Mouse (Mus musculus) stomach, embryonic 14.5 days (tissue): ENCODE results near the gene Vcp. TPM values are rescaled to one million over a fixed set of nuclear protein-coding genes. Genes with fewer than 3 reads are reported as not detected.
A peak's percentile ranks its signal among the peaks of the same experiment; 100 is the strongest.
"Not testable (repeated sequence)": the region's sequence is repeated elsewhere in the genome, so short reads cannot be mapped to it uniquely, and the experiment has no call there.

ENCODE experiments used
- ATAC-seq: fragments of 200-750 bp; cut with Nextera tagmentation; 2 replicates; pipeline ENCODE4 v1.8.0; 2017; ENCODE audit warnings: low read depth, moderate TSS enrichment; ENCODE audit not compliant: insufficient number of reproducible peaks, insufficient read depth, low FRiP score
- H3K27ac ChIP-seq: fragments of 300-500 bp; sonication (generic); 2 replicates; pipeline ENCODE4 v1.5.1; 2014; ENCODE audit warnings: mild to moderate bottlenecking, low read length, moderate library complexity, mixed read lengths
- H3K27me3 ChIP-seq: fragments of 300-500 bp; sonication (generic); 2 replicates; pipeline ENCODE4 v1.6.1; 2014; ENCODE audit warnings: low read length, control low read depth, mixed read lengths; ENCODE audit not compliant: control insufficient read depth, insufficient read depth
- H3K36me3 ChIP-seq: fragments of 300-500 bp; sonication (generic); 2 replicates; pipeline ENCODE4 v1.6.1; 2014; ENCODE audit warnings: mild to moderate bottlenecking, control low read depth, low read length, moderate library complexity, mixed read lengths; ENCODE audit not compliant: control insufficient read depth, insufficient read depth
- H3K4me1 ChIP-seq: fragments of 300-500 bp; sonication (generic); 2 replicates; pipeline ENCODE4 v1.6.1; 2014; ENCODE audit warnings: low read length, control low read depth, mixed read lengths; ENCODE audit not compliant: control insufficient read depth, insufficient read depth
- H3K4me2 ChIP-seq: fragments of 300-500 bp; sonication (generic); replicated peaks from 2 replicates; pipeline ENCODE4 v1.6.1; 2014; ENCODE audit warnings: low read depth, low read length, control low read depth
- H3K4me3 ChIP-seq: fragments of 300-500 bp; sonication (generic); 2 replicates; pipeline ENCODE4 v1.5.1; 2014; ENCODE audit warnings: low read depth, low read length, control low read depth
- H3K9ac ChIP-seq: fragments of 300-500 bp; sonication (generic); replicated peaks from 2 replicates; pipeline ENCODE4 v1.6.1; 2014; ENCODE audit warnings: low read depth, mild to moderate bottlenecking, control low read depth, low read length, moderate library complexity, mixed read lengths
- H3K9me3 ChIP-seq: fragments of 300-500 bp; sonication (generic); 2 replicates; pipeline ENCODE4 v1.6.1; 2016; ENCODE audit warnings: low read depth, low read length, control low read depth; ENCODE audit not compliant: control insufficient read depth
- WGBS: fragments of 180-500 bp; shearing (Covaris S2); extraction: QIAGEN DNeasy Blood & Tissue Kit; methylation state at CpG from one replicate; pipeline ENCODE4 v1.1.7; 2014; 5-methylcytosine and 5-hydroxymethylcytosine counted together
- polyA plus RNA-seq: library from polyadenylated mRNA; unstranded; fragments of >200 nt; fragmentation: Nextera tagmentation; extraction: Ambion mirVana; gene quantifications from 2 replicates; pipeline ENCODE4 v1.2.1, GENCODE M21; 2014

Gene Vcp
- 473 and 500 TPM in 2 replicates for polyA plus RNA-seq

GRCm38 (mm10) chr4:43000141-43000986 is at the start of gene Vcp:
Vcp (minus strand) TSS chr4:43000507.
- Histone ChIP-seq H3K27ac (peak within 1 kb of the TSS; percentile 99), H3K4me3 (peak within 1 kb of the TSS; percentile 91), H3K4me1 (peaks cover 13% of the 10 kb centered on the region; the same call in 1 of the 2 replicates), H3K4me2 (peak within 1 kb of the TSS; percentile 95), H3K9ac (peak within 1 kb of the TSS; percentile 93)
- not testable (repeated sequence) for H3K36me3 ChIP-seq, H3K9me3 ChIP-seq, H3K27me3 ChIP-seq
- peak; percentile 99 for ATAC-seq
- WGBS, result under 1% methylated on average over 48 of the region's 56 CpGs

DNA sequence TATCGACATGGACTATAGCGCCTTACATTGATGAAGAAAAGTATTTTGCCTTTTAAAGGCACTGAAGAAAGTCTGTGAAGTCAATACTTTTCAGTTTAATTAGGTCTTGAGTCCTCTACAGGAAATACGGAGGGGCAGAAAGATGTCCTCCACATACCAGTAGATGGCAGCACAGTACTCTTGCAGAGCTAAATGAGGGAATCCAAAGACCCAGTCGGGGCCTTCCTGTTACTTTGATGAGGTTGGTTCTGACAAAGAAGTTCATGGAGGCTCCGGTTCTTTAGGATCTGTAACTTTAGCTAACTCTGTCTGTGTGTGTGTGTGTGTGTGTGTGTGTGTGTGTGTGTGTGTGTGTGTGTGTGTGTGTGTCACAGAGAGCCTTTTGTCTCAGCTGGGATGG is 46.9 kb upstream of the Vcp start:
- H3K27me3 ChIP-seq, result no peaks in the 10 kb centered on the region
- 6% methylated on average over 5 of the region's 5 CpGs for WGBS
- no peaks in the 10 kb centered on the region for H3K36me3 ChIP-seq
- H3K4me2 ChIP-seq, result 0 out of 2 replicates have a peak overlapping the region, but pooled peaks have one; percentile 10
- no peak for ATAC-seq
- peaks cover 19% of the 10 kb centered on the region for H3K4me1 ChIP-seq
- no peak overlapping the region for H3K27ac ChIP-seq
- H3K9me3 ChIP-seq, result no peaks in the 10 kb centered on the region
- H3K9ac ChIP-seq, result no peak overlapping the region
- no peak overlapping the region for H3K4me3 ChIP-seq

DNA sequence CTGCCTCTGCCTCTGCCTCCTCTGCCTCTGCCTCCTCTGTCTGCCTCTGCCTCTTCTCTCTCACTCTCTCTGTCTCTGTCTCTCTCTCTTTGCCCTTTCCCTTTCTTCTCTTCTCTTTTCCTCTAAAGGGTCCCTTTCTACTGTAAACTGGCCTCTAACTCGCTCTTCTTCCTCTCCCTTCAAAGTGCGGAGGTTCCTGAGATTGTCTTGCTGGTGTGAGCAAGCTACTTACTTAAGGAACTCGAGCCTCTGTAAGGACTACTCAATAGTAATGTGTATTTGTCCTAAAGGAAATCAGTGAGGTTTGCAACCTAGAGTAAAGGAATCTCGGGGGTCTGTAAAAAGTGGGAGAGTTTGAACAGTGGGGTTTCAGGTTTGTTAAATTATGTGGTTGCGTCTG is 46.3 kb upstream of the Vcp start:
- no peak overlapping the region for H3K27ac ChIP-seq
- WGBS, result 51% methylated on average over 5 of the region's 5 CpGs

DNA sequence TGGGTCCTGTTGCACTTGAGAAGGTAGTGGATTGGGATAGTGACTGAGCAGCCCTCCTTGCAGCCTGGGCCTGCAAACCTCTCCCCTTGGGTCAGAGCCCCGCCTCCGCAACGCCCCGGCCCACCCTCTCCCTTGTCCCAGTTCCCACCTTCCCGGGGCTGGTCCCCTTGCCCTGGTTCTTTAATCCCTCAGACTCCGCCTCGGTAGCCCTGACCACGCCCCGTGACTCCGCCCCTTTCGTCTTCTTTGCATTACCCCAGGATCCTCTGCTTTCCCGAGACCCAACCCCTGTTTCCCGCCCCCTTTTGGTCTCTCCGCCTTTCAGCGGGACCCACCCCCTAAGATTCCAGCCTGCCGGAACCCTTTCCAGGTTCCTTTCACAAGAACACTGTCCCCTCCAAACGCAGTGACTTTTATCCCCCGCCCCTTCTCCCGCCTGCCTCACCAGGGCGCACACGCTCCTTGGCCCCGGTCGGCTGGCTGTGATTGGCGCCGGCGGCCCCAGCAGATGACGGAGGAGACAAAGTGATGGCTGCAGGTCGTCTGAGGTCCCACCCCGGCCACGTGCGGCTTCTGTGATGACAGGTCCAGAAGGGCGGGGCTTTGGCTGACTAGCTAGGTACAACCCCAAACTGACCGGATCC is 45.5 kb upstream of the Vcp start, which contains the start of gene Fam214b:
Gene Fam214b (minus strand): TSS at position 562 of the 644 bp plus-strand sequence.
- Histone ChIP-seq H3K27ac (peak within 1 kb of the TSS; percentile 52; the same call in 1 of the 2 replicates), H3K9me3 (no peaks in the 10 kb centered on the region), H3K36me3 (no peaks in the 10 kb centered on the region), H3K27me3 (no peaks in the 10 kb centered on the region), H3K4me2 (peak within 1 kb of the TSS; percentile 72), H3K4me1 (peaks cover 19% of the 10 kb centered on the region), H3K9ac (peak within 1 kb of the TSS; percentile 30; the same call in 1 of the 2 replicates), H3K4me3 (peak within 1 kb of the TSS; percentile 47)
- ATAC-seq, result peak; percentile 95
- WGBS, result under 1% methylated on average over 33 of the region's 33 CpGs

More for the DNA sequence above, 46.3 kb upstream of the Vcp start:
- ATAC-seq, result no peak
- Histone ChIP-seq H3K4me3 (no peak overlapping the region), H3K4me1 (peaks cover 19% of the 10 kb centered on the region), H3K9ac (no peak overlapping the region), H3K9me3 (no peaks in the 10 kb centered on the region), H3K36me3 (no peaks in the 10 kb centered on the region), H3K4me2 (peak overlapping the region; percentile 10; the same call in 1 of the 2 replicates), H3K27me3 (no peaks in the 10 kb centered on the region)

DNA sequence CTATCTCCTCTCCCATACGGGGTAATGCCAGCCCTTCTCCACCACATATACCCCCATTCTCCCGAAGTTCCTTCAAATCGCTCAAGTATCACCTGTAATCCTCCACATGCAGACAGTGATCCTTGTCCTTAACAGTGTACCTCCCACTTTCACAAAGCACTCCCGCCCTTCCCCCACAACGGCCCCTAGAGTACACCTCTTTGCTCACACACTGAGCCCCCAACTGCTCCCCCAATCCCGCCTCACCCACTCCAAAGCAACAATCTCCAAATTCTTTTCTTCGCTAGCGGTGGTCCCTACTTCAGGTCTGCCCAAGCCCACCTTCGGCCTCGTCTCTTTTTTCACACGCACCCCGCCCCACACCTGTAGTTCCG is 45.0 kb upstream of the Vcp start:
- H3K4me2 ChIP-seq, result peak overlapping the region; percentile 72
- no peak; the same call in 1 of the 2 replicates for ATAC-seq
- H3K4me3 ChIP-seq, result peak overlapping the region; percentile 47
- H3K9ac ChIP-seq, result no peak overlapping the region; the same call in 1 of the 2 replicates
- H3K27me3 ChIP-seq, result no peaks in the 10 kb centered on the region
- no peaks in the 10 kb centered on the region for H3K36me3 ChIP-seq
- no peaks in the 10 kb centered on the region for H3K9me3 ChIP-seq
- WGBS, result 5% methylated on average over 13 of the region's 13 CpGs
- peaks cover 19% of the 10 kb centered on the region for H3K4me1 ChIP-seq
- H3K27ac ChIP-seq, result peak overlapping the region; percentile 52; the same call in 1 of the 2 replicates

DNA sequence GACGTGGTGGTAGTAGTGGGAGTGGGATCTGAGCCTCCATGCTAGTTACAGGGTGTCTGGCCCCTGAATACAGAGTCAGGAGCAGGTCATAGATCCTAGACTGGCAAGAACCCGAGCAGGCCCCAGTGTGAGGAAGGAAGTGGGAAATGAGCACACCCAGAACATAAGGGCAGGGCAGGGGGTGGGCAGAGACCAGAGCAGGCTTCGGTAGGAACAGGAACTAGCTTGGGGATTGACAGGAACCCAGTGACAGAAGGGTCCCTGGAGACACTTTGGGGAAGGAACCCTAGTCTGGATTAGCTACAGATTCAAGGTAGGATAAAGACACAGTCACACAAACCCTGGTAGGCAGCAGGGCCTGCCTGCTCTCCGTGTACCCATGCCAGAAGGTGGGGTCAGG is 44.4 kb upstream of the Vcp start:
- Histone ChIP-seq H3K9ac (no peak overlapping the region), H3K36me3 (no peaks in the 10 kb centered on the region), H3K4me3 (peak overlapping the region; percentile 47; the same call in 1 of the 2 replicates), H3K4me1 (peaks cover 19% of the 10 kb centered on the region), H3K9me3 (no peaks in the 10 kb centered on the region), H3K27ac (peak overlapping the region; percentile 52), H3K27me3 (no peaks in the 10 kb centered on the region), H3K4me2 (peak overlapping the region; percentile 72)
- WGBS, result 23% methylated on average over 4 of the region's 4 CpGs
- no peak for ATAC-seq

GRCm38 (mm10) chr4:43043644-43044357 is 43.5 kb upstream of the Vcp start:
- H3K4me2 ChIP-seq, result peak overlapping the region; percentile 72
- H3K9ac ChIP-seq, result no peak overlapping the region
- H3K4me1 ChIP-seq, result peaks cover 26% of the 10 kb centered on the region
- peak; percentile 4 for ATAC-seq
- no peaks in the 10 kb centered on the region for H3K36me3 ChIP-seq
- no peak overlapping the region for H3K4me3 ChIP-seq
- no peaks in the 10 kb centered on the region for H3K9me3 ChIP-seq
- 16% methylated on average over 7 of the region's 7 CpGs for WGBS
- peak overlapping the region; percentile 52 for H3K27ac ChIP-seq
- no peaks in the 10 kb centered on the region for H3K27me3 ChIP-seq
